Mouse (Mus musculus): Measurements from ENCODE around the gene Tbxas1.
A peak's percentile ranks its signal among the peaks of the same experiment; 100 is the strongest.

Gene Tbxas1

DNA sequence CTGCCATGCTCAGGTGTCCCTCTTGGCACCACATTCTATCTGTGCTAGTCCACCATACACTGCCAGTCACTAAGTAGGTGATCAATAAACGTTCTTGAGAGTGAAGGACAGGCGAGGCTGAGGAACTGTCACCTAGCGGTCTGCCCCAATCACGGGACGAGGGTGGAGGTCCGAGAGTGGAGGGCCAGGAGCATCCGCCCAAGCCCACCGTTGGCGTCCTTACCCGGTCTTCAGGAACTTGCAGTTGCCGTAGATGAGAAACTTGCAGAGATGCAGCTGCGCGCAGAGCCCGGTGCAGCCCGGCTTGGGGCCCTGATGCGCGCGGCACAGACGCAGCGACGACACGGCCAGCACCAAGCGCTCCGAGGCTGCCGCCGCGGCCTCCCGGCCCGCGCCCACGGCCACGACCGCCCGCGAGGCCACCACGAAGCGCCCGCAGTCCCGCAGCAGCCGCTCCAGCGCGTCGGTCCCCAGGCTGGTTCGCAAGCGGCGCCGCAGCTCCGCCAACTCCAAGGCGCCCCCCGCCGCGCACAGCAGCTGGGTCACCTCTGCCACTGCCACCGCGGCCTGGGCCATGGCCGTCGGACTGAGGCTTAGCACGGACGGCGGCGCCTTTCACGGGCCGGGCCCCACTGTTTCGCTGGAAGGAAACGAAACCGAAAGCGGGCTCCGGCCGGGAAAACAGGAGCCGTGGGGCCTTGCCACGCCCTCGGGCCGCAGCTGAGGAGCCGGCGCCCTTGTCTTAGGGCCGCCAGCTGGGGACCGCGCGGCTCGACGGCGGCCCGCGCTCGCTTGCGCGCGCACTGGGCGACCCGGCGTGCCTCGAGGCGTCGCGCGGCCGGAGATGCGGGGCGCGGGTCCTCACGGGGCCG is 242.6 kb downstream of the Tbxas1 start, which contains the start of gene Parp12:
Gene Parp12 (minus strand): TSS at position 766 of the 872 bp plus-strand sequence.
- peak; percentile 74 to 77 for DNase-seq (ENCODE audit: low spot score in 2 of 2)

DNA sequence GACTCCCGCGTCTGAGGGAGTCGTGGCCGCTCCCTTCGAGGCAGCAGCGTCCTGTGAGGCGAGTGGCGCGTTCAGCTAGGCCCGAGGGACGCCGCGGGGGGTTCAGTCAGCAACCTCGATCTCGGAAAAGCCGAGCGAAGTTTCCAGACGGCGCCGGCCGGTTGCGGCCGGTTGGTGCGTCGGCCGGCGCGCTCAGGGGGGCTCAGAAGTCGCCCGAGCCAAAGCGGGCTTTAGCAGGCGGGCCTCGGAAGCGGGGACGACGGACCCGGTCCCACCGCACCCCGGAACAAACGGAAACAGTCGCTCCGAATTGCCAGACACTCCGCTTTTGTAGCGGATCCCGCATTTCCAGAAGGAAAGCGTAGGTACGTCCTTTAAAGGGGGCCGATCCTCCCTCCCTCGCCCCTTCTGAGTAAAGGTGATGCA is 243.3 kb downstream of the Tbxas1 start:
- peak in 1 of 2 experiments; percentile 63 for DNase-seq (ENCODE audit: low spot score in 2 of 2)

GRCm38 (mm10) chr6:39120685-39121084 is 245.5 kb downstream of the Tbxas1 start:
- DNase-seq (ENCODE audit: low spot score in 2 of 2): no peak

DNA sequence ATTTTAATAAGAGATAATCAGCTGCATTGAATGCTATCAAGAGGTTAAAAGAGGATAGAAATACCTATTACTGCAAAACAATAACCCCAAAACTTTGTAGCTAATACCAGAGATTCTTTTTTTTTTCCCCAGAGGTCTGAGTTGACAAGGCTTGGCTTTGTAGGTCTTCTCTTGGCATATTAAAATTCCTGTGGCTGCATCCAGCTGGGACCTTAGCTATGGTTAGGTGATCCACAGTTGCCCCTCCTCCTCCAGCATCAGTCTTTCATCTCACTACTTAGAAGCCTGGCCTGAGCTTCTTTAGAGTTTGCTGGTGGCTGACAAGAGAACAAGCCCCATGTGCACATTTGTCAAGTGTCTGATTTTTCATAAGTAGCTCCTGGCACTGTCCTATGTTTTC is 249.5 kb downstream of the Tbxas1 start:
- no peak for DNase-seq (ENCODE audit: low spot score in 2 of 2)

GRCm38 (mm10) chr6:39131480-39131879 is 256.3 kb downstream of the Tbxas1 start:
- no peak for DNase-seq (ENCODE audit: low spot score in 2 of 2)

- no peak for DNase-seq (ENCODE audit: low spot score in 2 of 2)
Measured at GRCm38 (mm10) chr6:39132556-39132955, 257.4 kb downstream of the Tbxas1 start.
